Mouse (Mus musculus): ENCODE results near the gene Pdlim4.
A peak's percentile ranks its signal among the peaks of the same experiment; 100 is the strongest.

The Pdlim4 gene

DNA sequence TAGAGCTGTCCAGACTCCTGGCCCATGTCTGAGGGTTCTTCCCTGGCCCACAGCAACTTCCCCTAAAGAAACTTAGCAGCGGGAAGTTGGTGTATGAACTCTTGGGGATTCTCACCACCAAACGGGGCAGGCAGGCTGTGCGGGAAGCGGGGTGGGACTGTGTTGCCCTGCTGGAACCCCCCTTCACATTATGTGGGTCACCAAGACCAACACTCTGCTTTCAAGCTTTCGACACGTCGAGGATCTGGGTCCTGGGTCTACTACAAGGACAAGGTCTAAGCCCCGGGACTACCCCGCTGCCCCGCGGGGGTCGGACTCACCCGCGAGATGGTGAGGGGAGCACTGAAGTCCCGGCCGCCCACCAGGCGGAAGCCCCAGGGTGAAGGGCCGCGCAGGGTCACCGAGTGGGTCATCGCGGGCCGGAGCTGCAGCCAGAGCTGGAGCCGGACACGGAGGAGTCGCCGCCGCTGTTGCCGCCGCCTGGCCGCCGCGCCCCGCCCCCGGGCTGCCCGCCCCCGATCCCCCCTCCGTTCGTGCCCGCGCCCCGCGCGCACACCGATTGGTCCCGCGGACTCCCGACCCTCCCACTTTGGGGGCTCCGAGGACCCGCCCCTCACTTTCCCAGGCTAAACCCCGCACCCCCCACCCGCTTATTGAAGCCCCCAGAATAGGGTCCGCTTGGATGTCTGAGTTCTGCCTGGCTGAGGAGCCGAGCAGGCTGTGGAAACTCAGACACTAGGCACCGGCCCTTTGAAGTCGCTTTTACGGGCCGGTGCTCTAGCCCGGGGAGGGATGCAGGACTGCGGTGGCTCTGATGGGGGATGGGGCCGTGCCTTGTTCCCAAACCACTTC, at the start of gene Pdlim4:
Gene Pdlim4 (minus strand): TSS at position 495 of the 852 bp plus-strand sequence.
- DNase-seq (ENCODE audit: low spot score), result no peak

DNA sequence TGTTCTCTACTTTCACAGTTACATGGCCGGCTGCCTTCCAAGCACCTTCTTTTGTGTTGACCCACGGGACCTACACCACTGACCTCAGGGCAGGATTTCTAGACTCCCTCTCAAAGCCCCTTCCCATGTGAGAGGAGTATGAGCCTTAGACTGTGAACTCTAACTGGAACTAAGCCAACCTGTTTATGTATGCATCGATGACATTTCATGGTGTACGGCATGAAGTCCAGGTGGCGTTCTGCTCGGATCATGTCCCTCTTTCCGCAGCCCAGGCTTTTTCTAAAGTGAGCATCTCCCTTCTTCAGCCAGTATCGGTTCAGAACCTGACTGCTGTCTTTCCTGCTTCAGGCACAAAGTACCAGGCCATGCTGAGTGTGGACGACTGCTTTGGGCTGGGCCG, 48.3 kb upstream of the Pdlim4 start:
- DNase-seq (ENCODE audit: low spot score), result no peak

DNA sequence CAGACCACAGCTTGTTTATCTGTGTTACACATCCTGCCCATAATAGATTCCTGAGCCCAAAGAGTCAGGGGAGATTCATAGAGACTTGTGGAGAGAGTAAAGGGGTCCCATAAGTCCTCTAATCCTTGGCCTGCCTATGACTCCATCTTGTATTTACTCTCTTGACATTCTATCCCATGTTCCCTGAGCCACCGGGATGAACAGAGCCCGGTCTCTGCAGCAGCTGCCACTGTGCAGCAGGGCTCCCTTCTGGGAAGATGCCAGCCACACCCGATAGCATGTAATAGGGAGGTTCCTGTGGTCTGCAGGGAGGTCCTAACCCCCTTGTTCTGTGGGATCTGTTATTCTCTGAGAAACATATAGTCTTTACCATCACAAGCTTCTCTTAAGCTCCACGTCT, 47.6 kb upstream of the Pdlim4 start:
- no peak for DNase-seq (ENCODE audit: low spot score)

GRCm38 (mm10) chr11:54115911-54116310, 47.1 kb upstream of the Pdlim4 start:
- DNase-seq (ENCODE audit: low spot score), result no peak

GRCm38 (mm10) chr11:54115301-54115700, 46.5 kb upstream of the Pdlim4 start:
- no peak for DNase-seq (ENCODE audit: low spot score)

- DNase-seq (ENCODE audit: low spot score), result no peak
These were observed 45.9 kb upstream of the Pdlim4 start for GRCm38 (mm10) chr11:54114746-54115145.

GRCm38 (mm10) chr11:54113352-54113751, 44.5 kb upstream of the Pdlim4 start:
- no peak for DNase-seq (ENCODE audit: low spot score)

GRCm38 (mm10) chr11:54112920-54113319, 44.1 kb upstream of the Pdlim4 start:
- DNase-seq (ENCODE audit: low spot score), result peak; percentile 88

DNA sequence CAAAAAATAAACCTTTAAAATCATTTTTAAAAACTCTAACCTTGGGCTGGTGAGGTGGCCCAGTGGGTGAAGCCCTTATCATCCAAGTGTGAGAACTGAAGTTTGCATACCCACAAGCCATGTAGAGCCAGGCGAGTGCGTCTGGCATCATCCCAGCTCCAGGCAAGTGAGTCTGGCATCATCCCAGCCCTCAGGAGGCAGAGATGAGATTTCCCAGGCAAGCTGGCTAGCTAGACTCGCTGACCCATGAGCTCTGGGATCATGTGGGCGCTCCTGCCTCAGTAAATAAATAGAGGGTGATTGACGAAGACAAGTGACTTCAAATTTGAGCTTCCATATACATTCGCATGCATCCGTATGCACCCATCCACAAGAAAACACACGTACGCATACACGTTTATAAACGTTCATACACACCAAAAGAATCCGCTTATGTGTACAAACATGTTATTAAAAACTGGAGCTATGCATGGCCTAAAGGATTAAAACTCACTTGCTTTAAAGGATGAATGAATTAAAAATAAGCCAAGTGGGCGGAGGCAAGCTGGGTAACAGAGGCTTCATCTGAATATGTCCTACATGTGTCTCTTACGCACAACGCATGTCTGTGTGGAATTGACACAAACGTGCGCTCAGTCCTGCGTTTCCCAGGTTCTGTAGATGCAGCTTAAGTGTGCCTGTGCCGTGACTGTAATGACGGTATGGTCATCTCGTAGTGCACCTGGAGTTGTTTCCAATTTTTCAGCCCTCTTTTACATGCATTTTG, 43.3 kb upstream of the Pdlim4 start:
- peak; percentile 38 for DNase-seq (ENCODE audit: low spot score)

DNA sequence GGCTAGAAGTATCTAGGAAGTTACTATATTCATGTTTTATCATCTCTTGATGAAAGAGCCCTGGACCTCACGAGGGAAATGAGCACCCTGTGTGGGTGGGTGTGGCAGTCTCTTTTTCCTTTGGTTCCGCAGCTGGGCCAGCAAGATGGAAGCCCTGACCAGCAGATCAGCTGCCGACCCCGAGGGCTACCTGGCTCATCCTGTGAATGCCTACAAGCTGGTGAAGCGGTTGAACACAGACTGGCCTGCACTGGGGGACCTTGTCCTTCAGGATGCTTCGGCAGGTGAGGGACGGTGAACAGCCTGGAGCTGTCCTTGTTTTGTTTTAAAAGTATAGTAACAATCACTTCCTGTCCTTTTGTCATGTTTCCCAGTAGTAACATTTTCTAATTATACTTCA, 42.5 kb upstream of the Pdlim4 start:
- no peak for DNase-seq (ENCODE audit: low spot score)

DNA sequence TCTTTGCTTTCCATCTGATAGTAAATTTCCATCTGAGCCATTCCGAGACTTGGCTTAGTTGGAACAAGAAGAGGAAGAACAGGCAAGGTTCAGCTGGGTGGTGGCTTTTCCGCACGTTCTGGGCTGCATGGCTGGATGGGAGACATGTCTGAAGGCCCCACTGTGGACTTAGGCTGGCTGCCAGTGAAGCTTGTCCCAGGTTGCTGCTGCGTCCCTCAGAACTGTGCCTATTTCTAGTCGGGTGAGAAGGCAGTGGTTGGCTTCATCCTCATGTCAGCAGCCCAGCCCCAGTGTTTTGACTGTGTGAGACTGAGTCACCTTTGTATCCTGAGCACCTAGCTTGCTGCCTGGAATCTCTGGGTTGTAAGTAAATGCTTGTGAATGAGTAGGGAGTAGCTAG, 40.1 kb upstream of the Pdlim4 start:
- DNase-seq (ENCODE audit: low spot score), result no peak

- DNase-seq (ENCODE audit: low spot score), result no peak
These were observed 39.3 kb upstream of the Pdlim4 start for GRCm38 (mm10) chr11:54108131-54108530.

DNA sequence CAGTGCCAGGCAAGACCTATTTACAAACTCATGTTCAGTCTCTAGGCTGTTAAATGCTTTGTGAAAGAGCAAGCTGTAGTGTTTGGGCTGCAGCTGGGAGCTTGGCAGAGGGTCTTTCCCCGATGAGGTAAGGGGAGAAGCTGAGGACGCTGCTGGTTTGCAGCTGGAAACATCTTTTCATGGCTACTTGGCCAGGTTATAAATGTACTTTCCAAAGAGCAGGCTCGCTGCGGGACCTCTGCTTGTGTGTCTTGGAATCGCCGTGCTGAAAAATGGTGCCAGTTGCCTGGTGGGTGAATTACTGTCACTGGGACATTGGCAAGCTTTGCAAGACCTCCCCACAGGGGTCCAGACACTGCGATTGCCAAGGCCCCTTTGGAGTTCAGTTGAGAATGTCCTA, 38.4 kb upstream of the Pdlim4 start:
- DNase-seq (ENCODE audit: low spot score), result no peak

- DNase-seq (ENCODE audit: low spot score), result no peak
These were observed 37.9 kb upstream of the Pdlim4 start for GRCm38 (mm10) chr11:54106676-54107075.

GRCm38 (mm10) chr11:54105011-54105410, 36.2 kb upstream of the Pdlim4 start:
- no peak for DNase-seq (ENCODE audit: low spot score)

GRCm38 (mm10) chr11:54102706-54103449, 34.1 kb upstream of the Pdlim4 start:
- DNase-seq (ENCODE audit: low spot score), result no peak

GRCm38 (mm10) chr11:54101701-54102100, 32.9 kb upstream of the Pdlim4 start:
- no peak for DNase-seq (ENCODE audit: low spot score)

DNA sequence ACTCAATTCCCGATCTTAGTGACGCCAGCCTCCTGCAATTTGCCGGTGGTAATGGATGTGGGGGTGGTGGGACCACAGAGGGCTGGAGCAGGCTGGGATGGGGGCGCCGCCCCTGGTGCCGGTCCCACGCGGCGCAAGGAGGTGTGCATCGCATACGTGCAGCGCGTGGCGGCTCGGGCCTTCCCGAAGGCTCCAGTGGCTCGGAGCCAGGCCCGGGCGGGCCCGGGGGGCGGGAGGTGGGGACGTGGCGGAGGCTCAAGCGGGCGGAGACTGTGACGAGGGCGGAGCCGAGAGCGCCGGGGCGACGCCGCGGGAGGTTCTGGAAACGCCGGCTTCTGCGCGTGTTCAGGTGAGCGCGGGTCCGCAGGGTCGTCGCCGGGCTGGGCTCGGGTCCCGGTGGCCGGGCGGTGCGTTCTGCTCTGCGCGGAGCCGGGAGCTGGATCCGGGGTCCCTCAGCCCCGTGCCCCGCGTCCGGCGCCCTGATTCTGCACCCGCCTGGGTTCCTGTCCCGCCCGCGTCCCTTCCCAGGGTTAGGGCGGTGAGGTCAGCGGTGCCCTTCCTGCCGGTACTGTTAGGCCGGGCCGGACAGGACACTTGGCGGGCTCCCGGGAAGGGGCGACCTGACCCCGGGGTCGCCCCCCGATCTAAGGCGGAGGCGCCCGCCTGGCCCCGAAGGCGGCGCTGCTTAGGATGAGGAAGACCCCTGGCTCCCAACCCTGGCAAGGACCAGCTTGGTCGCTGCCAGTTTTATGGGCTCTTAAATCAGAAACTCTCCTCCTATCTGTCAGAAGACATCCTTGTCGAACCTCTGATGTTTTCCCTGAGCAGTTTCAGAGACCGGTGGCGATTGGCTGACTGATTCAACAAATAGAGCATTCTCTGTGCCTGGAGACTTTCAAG, 32.1 kb upstream of the Pdlim4 start:
- DNase-seq (ENCODE audit: low spot score), result peak; percentile 46

GRCm38 (mm10) chr11:54100045-54100691, 31.4 kb upstream of the Pdlim4 start, which contains the start of gene P4ha2:
P4ha2 (plus strand) TSS chr11:54100095.
- DNase-seq (ENCODE audit: low spot score), result no peak

DNA sequence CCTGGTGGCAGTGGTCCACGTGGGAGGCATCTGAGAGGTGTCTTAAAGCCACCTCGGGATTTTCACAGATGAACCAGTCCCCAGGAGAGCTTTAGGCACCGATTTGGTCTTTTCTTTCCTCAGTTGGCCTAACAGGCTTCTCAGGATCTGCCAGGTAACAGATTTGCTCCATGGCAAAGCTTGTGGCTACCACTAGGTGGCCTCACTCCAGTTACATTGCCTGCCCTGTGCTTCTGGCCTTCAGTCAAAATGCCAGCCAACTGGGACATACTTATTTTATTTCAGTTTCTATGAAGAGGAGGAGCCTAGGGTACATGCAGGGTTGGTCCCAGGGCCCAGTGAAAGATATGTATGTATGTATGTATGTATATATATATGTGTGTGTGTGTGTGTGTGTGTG, 24.2 kb upstream of the Pdlim4 start:
- DNase-seq (ENCODE audit: low spot score), result no peak

GRCm38 (mm10) chr11:54092188-54092587, 23.4 kb upstream of the Pdlim4 start:
- no peak for DNase-seq (ENCODE audit: low spot score)

Data from layer of hippocampus, adult 11-12 months (tissue).